Mouse (Mus musculus) c-Kit-positive CD71-positive TER-119-positive erythroid progenitor cells, embryonic 14.5 days (primary cell): ENCODE results near the gene Ghitm.
A peak's percentile ranks its signal among the peaks of the same experiment; 100 is the strongest.
"Not testable (repeated sequence)": the region's sequence is repeated elsewhere in the genome, so short reads cannot be mapped to it uniquely, and the experiment has no call there.

Source experiments
- DNase-seq: peaks from one replicate; pipeline ENCODE4 v3.0.0-alpha.2; 2013; ENCODE audit warnings: low spot score

Gene Ghitm

GRCm38 (mm10) chr14:37135127-37135593 is at the start of gene Ghitm:
TSS of gene Ghitm (minus strand) at chr14:37135272.
- DNase-seq, result peak; percentile 97

- DNase-seq, result no peak
Measured at GRCm38 (mm10) chr14:37184871-37185270, 49.8 kb upstream of the Ghitm start.

- no peak for DNase-seq
Measured at GRCm38 (mm10) chr14:37174484-37174883, 39.4 kb upstream of the Ghitm start.

GRCm38 (mm10) chr14:37165266-37165926 is 30.3 kb upstream of the Ghitm start:
- DNase-seq, result peak; percentile 58

- DNase-seq, result peak; percentile 33
Measured at GRCm38 (mm10) chr14:37164392-37165032, 29.4 kb upstream of the Ghitm start.

GRCm38 (mm10) chr14:37163277-37163956 is 28.3 kb upstream of the Ghitm start:
- DNase-seq, result peak; percentile 73

DNA sequence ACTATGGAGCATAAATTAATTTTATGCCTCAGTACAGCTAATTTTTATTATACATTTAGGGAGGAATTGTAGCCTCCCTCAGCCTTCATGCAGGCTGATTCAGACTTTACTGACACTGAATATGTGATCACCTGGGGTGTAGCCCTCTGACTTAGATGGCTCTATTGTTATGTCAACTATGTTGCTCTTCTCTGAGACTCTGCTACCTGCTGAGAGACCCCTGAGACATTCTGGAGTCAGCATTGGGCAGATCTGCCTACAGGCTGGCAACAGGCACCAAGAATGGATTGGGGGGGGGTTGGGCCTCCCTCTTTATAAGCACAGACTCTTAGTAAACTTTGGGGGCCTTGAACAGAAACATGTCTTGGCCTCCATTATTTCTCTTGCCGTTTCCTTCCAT is 19.3 kb upstream of the Ghitm start:
- no peak for DNase-seq

GRCm38 (mm10) chr14:37139051-37139710 is 4.1 kb upstream of the Ghitm start:
- DNase-seq, result no peak

DNA sequence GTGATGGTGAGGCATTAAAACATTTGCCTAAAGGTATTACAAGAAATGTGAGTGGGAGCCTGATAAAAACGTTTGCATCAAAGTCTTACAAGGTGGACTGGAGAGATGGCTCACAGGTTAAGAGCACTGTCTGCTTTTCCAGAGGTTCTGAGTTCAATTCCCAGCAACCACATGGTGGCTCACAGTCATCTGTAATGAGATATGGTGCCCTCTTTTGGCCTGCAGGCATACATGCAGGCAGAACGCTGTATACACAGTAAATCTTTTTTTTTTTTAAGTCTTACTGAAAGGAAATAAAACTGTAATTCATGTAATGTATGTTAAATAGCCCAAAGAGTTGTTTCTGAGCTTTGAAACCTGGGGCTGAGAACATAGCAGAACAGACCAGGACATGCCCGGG is 2.5 kb upstream of the Ghitm start:
- DNase-seq, result not testable (repeated sequence)

GRCm38 (mm10) chr14:37136110-37136509 is 1.0 kb upstream of the Ghitm start:
- no peak for DNase-seq

DNA sequence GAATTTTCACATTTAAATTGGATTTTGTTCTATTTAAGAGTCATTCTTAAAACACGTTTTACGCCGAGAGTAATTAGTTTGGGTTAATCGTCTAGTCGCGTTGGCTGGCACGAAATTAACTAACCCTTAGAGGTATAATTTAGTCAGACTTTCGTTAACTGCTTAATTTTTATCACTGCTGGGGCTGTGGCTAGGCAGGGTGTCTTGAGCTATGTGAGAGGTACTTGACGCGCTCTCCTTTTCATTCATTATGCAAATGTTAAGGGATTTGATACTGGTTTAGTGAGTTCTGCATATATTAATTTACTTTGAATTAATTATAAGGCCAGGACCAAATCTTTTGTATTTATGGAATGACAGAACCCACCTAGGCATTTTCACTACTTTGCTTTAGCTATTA is 599 bp upstream of the Ghitm start:
- no peak for DNase-seq

DNA sequence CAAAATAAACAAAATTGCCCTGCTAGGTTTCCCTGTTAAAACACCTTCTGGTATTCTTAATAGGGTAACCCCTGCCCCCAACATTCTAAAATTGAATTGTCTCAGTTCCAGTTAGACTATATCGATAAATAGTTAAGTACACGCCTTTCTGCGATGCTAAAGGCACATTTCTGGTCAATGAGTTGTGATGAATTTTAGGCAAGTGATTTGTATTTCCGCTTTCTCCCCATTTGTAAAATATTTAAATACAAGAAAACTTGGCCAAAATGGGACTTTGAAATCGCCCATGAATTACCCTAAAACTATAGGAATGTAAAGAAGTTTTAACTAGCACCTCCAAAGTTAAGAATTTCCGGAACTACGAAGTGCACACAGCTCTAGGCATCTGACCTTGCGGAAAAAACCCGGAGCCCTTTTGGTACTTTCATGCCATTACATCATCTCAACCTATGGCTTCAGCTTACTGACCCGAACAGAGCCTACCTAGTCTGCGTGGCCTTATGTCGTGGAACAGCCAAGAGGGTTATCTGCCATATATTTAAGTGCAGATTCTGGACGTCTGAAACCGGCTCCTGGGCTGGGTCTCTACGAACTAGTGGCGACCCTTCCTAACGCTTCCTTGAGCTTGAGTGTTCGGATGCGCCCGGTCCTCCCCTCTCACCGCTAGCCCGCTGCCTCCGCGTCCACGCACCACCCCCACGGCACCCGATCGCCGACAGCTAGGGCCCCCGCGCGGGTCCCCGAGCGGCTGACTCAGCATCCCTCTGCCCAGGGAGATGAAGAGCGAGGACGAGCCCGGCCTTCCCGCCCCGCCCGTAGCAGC is 557 bp downstream of the Ghitm start:
- peak; percentile 41 for DNase-seq

DNA sequence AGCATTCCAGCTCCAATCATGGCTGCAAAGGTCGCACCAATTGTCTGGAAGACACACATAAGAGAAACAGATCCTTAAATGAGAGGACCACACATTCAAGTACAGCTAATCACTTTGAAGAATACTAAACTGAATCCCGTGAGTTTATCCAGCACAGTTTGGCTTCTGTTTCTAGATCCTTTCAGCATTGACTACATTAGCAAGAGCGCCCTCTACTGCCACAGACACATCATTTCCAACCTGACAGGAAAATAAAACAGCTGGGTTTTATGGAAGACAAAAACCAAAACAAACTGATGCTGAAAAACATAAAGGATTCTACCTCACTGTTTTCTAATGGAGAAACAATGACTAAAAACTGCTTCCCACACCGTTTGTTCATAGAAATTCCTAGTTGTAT is 7.4 kb downstream of the Ghitm start:
- DNase-seq, result peak; percentile 38

DNA sequence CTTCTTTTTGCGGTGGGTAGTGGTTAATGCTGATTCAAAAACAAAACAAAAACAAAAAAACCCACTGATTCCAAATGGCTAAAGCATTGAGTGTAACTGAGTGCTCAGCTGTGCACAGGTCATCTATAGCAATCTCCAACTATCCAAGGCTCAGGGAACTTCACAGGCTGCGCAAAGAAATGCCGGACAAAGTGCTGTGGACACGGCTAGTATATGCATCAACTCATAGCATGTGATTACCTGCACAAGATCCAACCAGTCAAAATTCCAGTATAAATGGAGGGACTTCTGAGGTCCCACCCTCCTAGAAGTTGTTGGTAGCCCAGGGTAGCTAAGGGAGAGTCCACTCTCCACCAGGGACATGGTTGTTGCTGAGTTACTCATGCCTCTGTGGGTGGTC is 15.8 kb downstream of the Ghitm start:
- no peak for DNase-seq

- no peak for DNase-seq
Measured at GRCm38 (mm10) chr14:37113922-37114321, 21.1 kb downstream of the Ghitm start, which contains the start of gene 2610528A11Rik. TSS of gene 2610528A11Rik (minus strand) at chr14:37114022.

DNA sequence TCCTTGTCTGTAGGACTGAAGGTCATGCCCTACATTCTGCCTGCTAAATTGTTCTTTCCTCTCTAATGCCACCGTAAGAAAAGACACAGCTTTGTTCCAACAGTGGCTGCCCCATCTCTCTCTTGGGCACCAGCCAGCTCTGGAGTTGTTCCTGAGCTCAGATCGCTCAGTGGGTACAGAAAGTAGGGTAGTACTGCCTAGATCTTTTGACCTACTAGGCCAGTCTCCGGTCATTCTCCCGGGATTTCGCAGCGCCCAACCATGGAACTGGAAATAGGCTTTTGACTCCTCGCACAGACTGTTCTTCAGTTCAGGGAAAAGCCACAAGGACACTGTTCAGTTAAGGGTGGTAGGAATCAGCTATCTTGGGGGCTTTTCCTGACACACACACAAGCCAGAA is 22.1 kb downstream of the Ghitm start:
- DNase-seq, result no peak

DNA sequence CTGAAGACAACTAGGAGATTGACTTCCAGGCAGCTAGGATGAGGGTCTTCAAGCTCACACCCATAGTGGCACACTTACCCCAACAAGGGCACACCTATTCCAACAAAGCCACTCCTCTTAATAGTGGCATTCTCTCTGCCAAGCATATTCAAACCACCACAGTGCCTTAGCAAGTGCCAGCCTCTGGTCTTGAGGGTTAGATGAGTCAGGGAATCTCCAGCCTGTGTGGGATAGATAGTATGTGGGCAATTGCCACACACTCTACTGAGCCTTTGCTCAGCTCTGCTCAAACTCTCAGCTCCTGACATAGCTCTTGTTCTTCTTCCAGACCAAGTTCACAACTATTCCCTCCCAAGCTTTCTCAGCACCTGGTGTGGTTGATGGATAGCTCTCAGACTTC is 23.7 kb downstream of the Ghitm start:
- DNase-seq, result no peak

GRCm38 (mm10) chr14:37110456-37110855 is 24.6 kb downstream of the Ghitm start:
- DNase-seq, result no peak

DNA sequence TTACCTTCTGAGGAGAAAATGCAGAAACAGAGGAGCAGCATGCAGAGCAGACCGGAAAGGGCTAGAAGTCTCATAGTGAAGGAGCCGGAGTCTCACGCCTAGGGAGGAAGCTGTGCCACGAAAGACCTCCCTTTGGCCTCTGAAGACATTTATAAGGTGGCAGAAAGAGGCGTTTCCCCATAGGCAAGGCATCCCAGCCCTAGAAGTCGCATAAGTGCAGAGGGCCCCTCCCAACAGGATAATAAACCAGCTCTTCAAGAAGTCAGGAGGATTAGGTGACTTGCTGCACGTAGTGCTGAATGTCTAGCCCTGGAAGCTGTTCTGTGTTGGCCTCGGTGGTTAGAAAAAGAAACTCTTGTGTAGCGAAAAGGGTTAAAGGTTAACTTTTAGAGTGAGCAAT is 25.1 kb downstream of the Ghitm start:
- no peak for DNase-seq

DNA sequence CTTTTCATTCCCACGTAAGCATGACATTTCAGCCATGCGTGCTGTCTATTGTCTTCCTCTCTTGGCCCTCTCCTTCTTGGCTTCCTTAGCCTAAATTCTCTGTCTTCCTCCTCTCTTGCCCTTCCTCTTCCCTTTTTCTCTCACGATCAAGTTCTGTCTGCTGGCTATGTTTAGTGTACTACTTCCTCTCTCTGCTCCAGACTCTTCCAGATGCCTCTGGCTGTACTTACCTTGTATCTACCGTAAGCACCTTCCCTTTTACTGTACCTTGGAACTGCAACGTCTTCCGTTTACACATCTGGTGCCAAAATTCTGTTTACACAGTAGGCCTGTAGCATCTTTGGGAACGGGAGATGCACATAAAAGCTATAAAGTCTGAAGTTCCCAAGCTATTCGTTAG is 25.6 kb downstream of the Ghitm start:
- no peak for DNase-seq

GRCm38 (mm10) chr14:37105846-37106245 is 29.2 kb downstream of the Ghitm start:
- no peak for DNase-seq

GRCm38 (mm10) chr14:37104747-37105146 is 30.3 kb downstream of the Ghitm start:
- no peak for DNase-seq
